Mouse (Mus musculus) cerebellum, adult 8-10 months (tissue): ENCODE measurements at regions not wholly inside any gene's neighbourhood (a gene's known extent, or its start where the extent isn't known, plus 50 kb on each side); places are given as distances from the start of the nearest gene placed in this dataset.
"Not testable (repeated sequence)": the region's sequence is repeated elsewhere in the genome, so short reads cannot be mapped to it uniquely, and the experiment has no call there.

Source experiments
- DNase-seq: peaks from one replicate; pipeline ENCODE4 v3.0.0; 2022

- no peak for DNase-seq
These were observed 147.1 kb downstream of the Tsen15 start for GRCm38 (mm10) chr1:152239376-152239775.

- DNase-seq: no peak
These were observed 145.4 kb upstream of the 1700025G04Rik start for GRCm38 (mm10) chr1:152235212-152235792.

GRCm38 (mm10) chr1:152234716-152235115 is 144.8 kb upstream of the 1700025G04Rik start:
- DNase-seq: no peak

- DNase-seq: no peak
These were observed 141.8 kb upstream of the 1700025G04Rik start for GRCm38 (mm10) chr1:152231717-152232202.

- no peak for DNase-seq
These were observed 139.8 kb upstream of the 1700025G04Rik start for GRCm38 (mm10) chr1:152229709-152230108.

GRCm38 (mm10) chr1:152226049-152226448 is 136.1 kb upstream of the 1700025G04Rik start:
- DNase-seq: no peak

- no peak for DNase-seq
These were observed 133.7 kb upstream of the 1700025G04Rik start for GRCm38 (mm10) chr1:152223666-152224065.

GRCm38 (mm10) chr1:152220804-152221565 is 131.1 kb upstream of the 1700025G04Rik start:
- no peak for DNase-seq

- not testable (repeated sequence) for DNase-seq
These were observed 129.8 kb upstream of the 1700025G04Rik start for GRCm38 (mm10) chr1:152219752-152220151.

GRCm38 (mm10) chr1:152217404-152217803 is 127.5 kb upstream of the 1700025G04Rik start:
- no peak for DNase-seq

GRCm38 (mm10) chr1:152214376-152214775 is 124.5 kb upstream of the 1700025G04Rik start:
- no peak for DNase-seq

GRCm38 (mm10) chr1:152203187-152203586 is 113.3 kb upstream of the 1700025G04Rik start:
- DNase-seq: no peak

- no peak for DNase-seq
These were observed 98.8 kb upstream of the 1700025G04Rik start for GRCm38 (mm10) chr1:152188700-152189099.

GRCm38 (mm10) chr1:152184956-152185355 is 95.0 kb upstream of the 1700025G04Rik start:
- no peak for DNase-seq

- DNase-seq: no peak
These were observed 86.5 kb upstream of the 1700025G04Rik start for GRCm38 (mm10) chr1:152176267-152176970.

GRCm38 (mm10) chr1:152175691-152176090 is 85.8 kb upstream of the 1700025G04Rik start:
- no peak for DNase-seq

GRCm38 (mm10) chr1:152174464-152174863 is 84.5 kb upstream of the 1700025G04Rik start:
- DNase-seq: no peak

- DNase-seq: peak; percentile 63
These were observed 81.3 kb upstream of the 1700025G04Rik start for GRCm38 (mm10) chr1:152171034-152171790.

GRCm38 (mm10) chr1:152170583-152170982 is 80.7 kb upstream of the 1700025G04Rik start:
- DNase-seq: no peak

- DNase-seq: no peak
These were observed 79.6 kb upstream of the 1700025G04Rik start for GRCm38 (mm10) chr1:152169508-152169907.

- peak; percentile 43 for DNase-seq
These were observed 78.4 kb upstream of the 1700025G04Rik start for GRCm38 (mm10) chr1:152168284-152168683.

- no peak for DNase-seq
These were observed 77.8 kb upstream of the 1700025G04Rik start for GRCm38 (mm10) chr1:152167716-152168115.

GRCm38 (mm10) chr1:152165490-152165905 is 75.6 kb upstream of the 1700025G04Rik start:
- DNase-seq: peak; percentile 74
